ENCODE assay signal across 20 mouse cellular contexts in the genomic region with DNA sequence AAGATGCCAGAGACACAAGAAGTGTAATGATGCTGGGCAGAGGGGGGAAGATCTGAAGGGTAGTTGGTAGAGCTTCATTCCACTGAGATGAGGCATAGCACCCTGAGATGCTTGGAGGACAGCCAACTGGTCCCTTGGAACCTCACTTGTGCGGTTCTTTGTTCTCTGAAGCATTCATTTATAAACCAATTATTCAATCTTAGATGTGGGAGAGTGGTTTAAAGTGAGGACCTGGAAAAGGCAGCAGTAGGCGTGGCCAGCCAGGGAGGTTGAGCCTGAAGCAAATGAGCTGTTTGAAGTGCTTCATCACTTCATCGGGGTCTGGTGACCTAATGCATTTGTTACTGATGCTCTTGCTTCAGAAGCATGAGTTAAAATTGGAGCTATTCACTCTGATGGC. TPM values are rescaled to one million over a fixed set of nuclear protein-coding genes. Genes with fewer than 3 reads are reported as not detected.
A peak's percentile ranks its signal among the peaks of the same experiment; 100 is the strongest.
DNase-seq lines count a peak whose midpoint lies in the region; ATAC-seq lines count a peak whose summit lies in the region.
"Had no signal": no experiment of that assay in that cellular context is flagged by ENCODE, and none has a peak within 500 bp of the region (broad histone marks: within the 10 kb centered on the region; RNA-seq: fewer than 3 reads in every experiment).

No protein-coding gene starts in this region.

- H3K9me3 ChIP-seq in stomach, embryonic 16.5 days (replicated peaks; ENCODE audit: control insufficient read depth, low read length) = no peaks in the 10 kb centered on the region
- H3K9me3 ChIP-seq in forebrain, embryonic 12.5 days = no peaks in the 10 kb centered on the region
- H3K9me3 ChIP-seq: liver, embryonic 15.5 days had no signal

- H3K4me1 ChIP-seq in stomach, embryonic 16.5 days (ENCODE audit: control insufficient read depth, insufficient read depth, low read length) = no peaks in the 10 kb centered on the region
- no peaks in the 10 kb centered on the region for H3K4me1 ChIP-seq in forebrain, embryonic 12.5 days

- no peaks in the 10 kb centered on the region for H3K27me3 ChIP-seq in stomach, embryonic 16.5 days (ENCODE audit: control insufficient read depth, insufficient read depth, low read length)
- no peaks in the 10 kb centered on the region for H3K27me3 ChIP-seq in forebrain, embryonic 12.5 days
- H3K27me3 ChIP-seq: liver, embryonic 15.5 days had no signal

- no peak overlapping the region for H3K4me3 ChIP-seq in stomach, embryonic 16.5 days (replicated peaks; ENCODE audit: low read length)
- H3K4me3 ChIP-seq in forebrain, embryonic 12.5 days (replicated peaks) = no peak overlapping the region
- H3K4me3 ChIP-seq: liver, embryonic 15.5 days had no signal

- H3K27ac ChIP-seq in stomach, embryonic 16.5 days (ENCODE audit: low read length) = peak overlapping the region; percentile 63
- no peak overlapping the region for H3K27ac ChIP-seq in forebrain, embryonic 12.5 days
- H3K27ac ChIP-seq: hindbrain, embryonic 14.5 days; liver, embryonic 15.5 days had no signal

- DNase-seq in CD4-positive, CD25-positive, alpha-beta regulatory T cell, adult 2 months (ENCODE audit: low read depth, low spot score) = peak; percentile 60
- peak; percentile 20 for DNase-seq in retina, postnatal 1 day
- DNase-seq in retina, embryonic 14.5 days (ENCODE audit: low spot score) = no peak
- peak; percentile 84 for DNase-seq in thymus, postnatal 4 days
- DNase-seq in embryo, embryonic 9.5 days (ENCODE audit: extremely low spot score) = no peak
- DNase-seq: cerebellum, postnatal 10 days; gastrocnemius, postnatal 25 days; heart, postnatal 10 days; kidney, postnatal 10 days; layer of hippocampus, adult 9-11 months; right cerebral cortex, postnatal 25 days had no signal

- no peak overlapping the region for H3K9ac ChIP-seq in stomach, embryonic 16.5 days (ENCODE audit: low read length)
- no peak overlapping the region for H3K9ac ChIP-seq in forebrain, embryonic 12.5 days
- H3K9ac ChIP-seq: hindbrain, embryonic 14.5 days; liver, embryonic 15.5 days had no signal

- H3K4me2 ChIP-seq in stomach, embryonic 16.5 days (ENCODE audit: low read depth, low read length) = no peak overlapping the region
- no peak overlapping the region for H3K4me2 ChIP-seq in forebrain, embryonic 12.5 days
- H3K4me2 ChIP-seq: hindbrain, embryonic 14.5 days; liver, embryonic 15.5 days had no signal

- ATAC-seq in CD4-positive, CD25-positive, alpha-beta regulatory T cell, adult 4 months = no peak
- no peak for ATAC-seq in stomach, embryonic 16.5 days (ENCODE audit: insufficient read depth, low FRiP score)
- ATAC-seq in forebrain, embryonic 12.5 days (ENCODE audit: low FRiP score) = no peak
- ATAC-seq: intestine, embryonic 16.5 days; lung, postnatal 0 days; midbrain, embryonic 16.5 days had no signal

- no peaks in the 10 kb centered on the region for H3K36me3 ChIP-seq in stomach, embryonic 16.5 days (ENCODE audit: control insufficient read depth, insufficient read depth, low read length)
- no peaks in the 10 kb centered on the region for H3K36me3 ChIP-seq in forebrain, embryonic 12.5 days (replicated peaks)
- H3K36me3 ChIP-seq: liver, embryonic 15.5 days had no signal

- WGBS in stomach, embryonic 16.5 days = 43% methylated on average over 3 of the region's 3 CpGs
- 68% methylated on average over 3 of the region's 3 CpGs for WGBS in forebrain, embryonic 12.5 days

RNA-seq across cellular contexts. Expression of gene Prss2, which starts 37.7 kb away (rescaled TPM):
- polyA plus RNA-seq in CD4-positive, CD25-positive, alpha-beta regulatory T cell, adult 4 months (2017; shearing (Covaris generic)) = 1 to 10 TPM; 2.0 to 3.1 TPM
- polyA plus RNA-seq in stomach, embryonic 16.5 days (2015; fragmentation: Nextera tagmentation; extraction: Ambion mirVana) = 197 and 293 TPM in 2 replicates
- not detected in 2 replicates for polyA plus RNA-seq in forebrain, embryonic 12.5 days (2016; fragmentation: Nextera tagmentation; extraction: Ambion mirVana)
- polyA plus RNA-seq: embryonic facial prominence, embryonic 11.5 days; hindbrain, embryonic 14.5 days; lung, postnatal 0 days; midbrain, embryonic 16.5 days had no signal

RNA-seq across cellular contexts. Expression of gene Ephb6, which starts 46.0 kb away (rescaled TPM):
- polyA plus RNA-seq in CD4-positive, CD25-positive, alpha-beta regulatory T cell, adult 4 months (2017; shearing (Covaris generic)) = 10 to 100 TPM; 12.2 to 16.1 TPM
- polyA plus RNA-seq in stomach, embryonic 16.5 days (2015; fragmentation: Nextera tagmentation; extraction: Ambion mirVana) = 11.0 and 11.7 TPM in 2 replicates
- polyA plus RNA-seq in forebrain, embryonic 12.5 days (2016; fragmentation: Nextera tagmentation; extraction: Ambion mirVana) = 17.7 and 18.4 TPM in 2 replicates

Comparison
In these comparisons a context has a peak if more than half of its experiments do, and no peak if none do; other contexts are left out.
1. DNase-seq: peak in CD4-positive, CD25-positive, alpha-beta regulatory T cell, adult 2 months (single experiment), retina, postnatal 1 day (single experiment) and thymus, postnatal 4 days (single experiment); none in retina, embryonic 14.5 days (single experiment) and embryo, embryonic 9.5 days (single experiment).
2. RNA of gene Prss2, which starts 37.7 kb away (polyA plus RNA-seq): 197 to 293 TPM in stomach, embryonic 16.5 days; 2.0 to 3.1 TPM in CD4-positive, CD25-positive, alpha-beta regulatory T cell, adult 4 months and not detected in forebrain, embryonic 12.5 days; every median in the first group is over 10 times any median in the second.